Mouse (Mus musculus): Measurements from ENCODE around the gene Fbxw4.

GRCm38 (mm10) chr19:45660503-45660790, 335 bp upstream of the Fbxw4 start:
- no peak for TF ChIP-seq POLR2A (IDR thresholded peaks at IDR 0.05; ENCODE audit: insufficient read depth, low read depth, low read length)
- no peak for TF ChIP-seq CTCF (IDR thresholded peaks at IDR 0.05)

Data from heart, adult 2 months (tissue).